Mouse (Mus musculus) heart, postnatal 36 days (tissue): ENCODE results near the gene Tmed10. TPM values are rescaled to one million over a fixed set of nuclear protein-coding genes. Genes with fewer than 3 reads are reported as not detected.

ENCODE experiments used
- DNase-seq, 2 experiments: peaks; one replicate each; pipeline ENCODE4 v3.0.0; 2021 to 2022
- intact Hi-C: fragments of 180-260 bp; cut with DNase I; formaldehyde crosslinking; loops from one replicate; pipeline ENCODE4 v1.15.1; 2025
- total RNA-seq, 2 experiments: library from RNA; stranded (reverse); gene quantifications; 2 replicates each; pipeline ENCODE4 v1.2.3; 2021

The Tmed10 gene
- total RNA-seq, 2 experiments from 2014 or later: 158 to 175 TPM

DNA sequence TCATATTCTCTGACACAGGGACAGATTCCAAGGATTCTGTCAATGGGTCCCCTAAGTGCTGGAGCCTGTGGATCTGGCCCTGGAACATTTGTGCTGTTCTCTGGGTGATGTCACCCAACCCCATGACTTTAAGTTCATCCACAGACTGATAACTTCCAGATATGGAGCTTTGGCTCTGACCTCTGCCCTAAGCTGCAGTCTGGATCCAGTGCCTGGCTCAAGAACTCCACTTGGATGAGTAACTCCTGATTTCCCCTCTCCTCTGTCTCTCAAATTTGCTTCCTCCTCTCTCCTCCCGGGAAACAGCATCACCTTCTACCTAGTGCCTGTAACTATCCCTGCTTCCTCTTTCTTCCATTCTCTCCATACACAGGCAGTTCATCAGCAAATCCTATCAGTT lies 5.7 kb upstream of the Tmed10 start:
- DNase-seq: no peak
- intact Hi-C loops: no loop called here

DNA sequence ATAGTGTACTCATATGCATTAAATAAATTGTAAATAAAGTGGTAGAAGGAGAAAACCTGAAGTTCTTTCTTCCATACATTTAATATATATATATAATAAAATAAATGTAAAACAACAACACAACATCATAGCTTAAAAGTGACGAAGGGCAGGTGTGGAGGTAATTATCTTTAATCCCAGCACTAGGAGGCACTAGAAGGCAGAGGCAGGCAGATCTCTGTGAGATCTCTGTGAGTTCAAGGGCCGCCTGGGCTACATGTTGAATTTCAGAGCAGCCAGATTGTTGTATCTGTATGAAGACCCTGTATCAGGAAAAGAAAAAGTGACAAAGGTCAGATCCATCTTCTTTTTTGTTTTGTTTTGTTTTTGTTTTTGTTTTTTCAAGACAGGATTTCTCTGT lies 3.6 kb upstream of the Tmed10 start:
- intact Hi-C loops: loop anchor here (5.0 kb wide), 1 partner anchor 36 kb away; no protein-coding TSS in a partner anchor
- DNase-seq: no peak

DNA sequence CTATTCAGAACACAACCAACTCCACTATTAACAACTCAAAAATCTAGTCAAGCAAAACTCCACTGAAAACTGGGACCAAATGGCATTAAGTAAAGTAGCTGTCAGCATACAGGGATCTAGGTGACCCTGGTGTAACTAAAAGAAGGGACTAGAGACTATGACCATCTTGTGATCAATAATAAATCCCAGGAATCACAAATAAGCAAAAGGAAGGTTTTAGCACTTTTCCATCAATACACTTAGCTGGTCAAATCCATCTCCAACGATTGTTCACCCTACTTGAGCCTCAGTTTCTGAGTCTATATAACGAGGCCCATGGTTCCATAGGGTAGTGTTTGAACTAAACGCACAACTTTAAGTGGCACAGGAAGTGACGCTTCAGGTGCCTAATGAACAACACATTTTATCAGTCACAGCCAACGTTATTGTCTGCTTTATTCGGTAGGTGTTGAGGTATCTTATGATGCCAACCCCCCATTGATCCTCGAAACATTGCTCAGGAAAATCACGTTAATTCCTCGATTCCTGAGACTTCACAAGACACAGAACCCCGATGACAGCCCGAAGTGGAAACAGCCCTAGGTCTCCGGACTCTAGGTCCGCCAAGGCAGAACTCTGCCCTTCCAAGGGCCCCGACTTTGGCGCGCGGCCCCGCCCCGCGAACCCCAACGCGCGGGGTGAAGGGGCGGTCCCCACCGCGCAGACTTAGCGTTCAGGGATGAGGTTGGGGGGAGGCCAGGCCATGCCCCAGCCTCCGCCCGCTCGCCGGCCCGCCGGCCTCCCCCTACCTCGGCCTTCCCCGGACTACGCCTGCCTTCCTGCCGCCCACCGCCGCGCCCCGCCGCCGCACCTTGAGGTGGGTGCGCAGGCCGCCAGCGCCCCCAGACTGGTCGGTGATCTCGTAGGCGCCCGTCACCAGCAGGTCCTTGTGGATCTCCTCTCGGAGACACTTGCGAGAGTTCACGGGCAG lies 771 bp downstream of the Tmed10 start:
- intact Hi-C loops: loop anchor here (1.0 to 5.0 kb wide), 2 partner anchors 98 to 112 kb away; partner anchors contain the start of gene Fos

DNA sequence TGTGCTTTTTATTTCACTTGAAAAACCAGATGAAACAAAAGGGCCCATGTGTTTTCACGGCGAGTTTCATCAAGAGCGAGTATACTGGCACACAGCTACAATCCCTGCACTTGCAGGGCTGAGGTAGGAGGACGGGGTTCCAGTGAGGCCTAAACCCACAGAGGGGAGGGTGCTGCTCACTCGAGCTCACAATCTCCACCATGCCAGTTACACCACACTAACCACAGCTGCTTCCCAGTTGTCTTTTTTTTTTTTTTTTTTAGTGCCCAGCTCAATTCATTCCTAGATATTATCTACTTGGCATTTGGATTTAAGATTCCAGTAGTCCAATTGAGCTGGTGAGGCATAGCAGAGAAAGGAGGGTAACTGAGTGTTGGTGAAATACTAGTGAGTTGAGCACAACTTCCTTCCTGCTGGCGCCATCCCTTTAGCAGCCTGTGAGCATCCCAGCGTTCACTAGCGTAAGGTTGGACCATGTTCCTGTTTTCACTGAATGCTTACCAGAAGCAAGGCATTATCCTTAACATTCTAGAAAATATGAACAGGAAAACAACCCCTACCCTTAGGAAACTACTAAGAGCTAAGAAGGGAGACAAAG lies 2.5 kb downstream of the Tmed10 start:
- DNase-seq: no peak
- intact Hi-C loops: loop anchor here (5.0 kb wide), 1 partner anchor 100 kb away; the partner anchor contains the start of gene Fos

More for the DNA sequence above, 771 bp downstream of the Tmed10 start:
- DNase-seq: peak in 1 of 2 experiments; percentile 71

DNA sequence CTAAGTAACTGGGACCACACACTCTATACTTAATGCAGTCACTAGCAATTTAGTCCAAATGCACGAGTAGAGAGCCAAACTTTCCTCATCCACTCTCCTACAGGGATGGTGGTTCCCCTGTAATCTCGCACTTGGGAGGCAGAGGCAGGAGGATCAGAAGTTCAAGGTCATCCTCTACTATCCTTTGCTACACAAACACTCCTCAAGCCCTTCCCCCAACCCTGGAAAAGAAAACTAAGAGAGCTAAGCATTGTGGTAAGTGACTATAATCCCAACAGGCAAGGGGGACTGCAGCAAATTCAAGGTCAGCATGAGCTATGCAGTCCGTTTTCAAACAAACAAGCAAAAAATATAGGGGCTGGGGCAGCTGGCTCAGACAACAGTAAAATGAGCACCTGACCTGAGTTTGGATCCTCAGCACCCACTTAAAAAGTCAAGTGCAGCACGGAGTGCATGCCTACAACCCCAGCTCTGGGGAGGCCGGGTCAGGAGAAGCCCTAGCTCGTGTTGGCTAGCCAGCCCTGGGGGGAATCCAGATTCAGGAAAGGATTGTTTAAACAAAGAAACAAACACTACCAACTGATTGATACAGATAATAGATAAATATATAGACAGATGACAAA lies 6.1 kb downstream of the Tmed10 start:
- no peak for DNase-seq
- intact Hi-C loops: no loop called here

DNA sequence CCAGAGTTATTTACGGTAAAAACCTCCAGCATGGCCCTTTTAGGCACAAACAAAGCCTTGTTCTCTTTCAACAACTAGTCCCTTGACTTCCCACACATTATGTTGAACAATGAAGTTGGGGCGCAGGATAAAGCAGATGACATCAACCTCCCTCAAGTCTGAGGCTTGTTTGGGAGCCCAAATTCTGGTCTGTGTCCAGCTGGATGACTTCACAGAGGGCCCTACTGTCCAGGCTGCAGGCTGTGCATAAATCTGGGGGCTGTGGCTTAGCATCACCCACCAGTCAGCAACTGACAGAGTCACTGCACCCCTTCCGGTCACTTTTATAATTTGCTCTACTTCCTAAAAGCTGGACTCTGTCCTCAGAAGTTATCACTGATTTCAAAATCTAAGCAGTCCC lies 8.4 kb downstream of the Tmed10 start:
- DNase-seq: no peak

DNA sequence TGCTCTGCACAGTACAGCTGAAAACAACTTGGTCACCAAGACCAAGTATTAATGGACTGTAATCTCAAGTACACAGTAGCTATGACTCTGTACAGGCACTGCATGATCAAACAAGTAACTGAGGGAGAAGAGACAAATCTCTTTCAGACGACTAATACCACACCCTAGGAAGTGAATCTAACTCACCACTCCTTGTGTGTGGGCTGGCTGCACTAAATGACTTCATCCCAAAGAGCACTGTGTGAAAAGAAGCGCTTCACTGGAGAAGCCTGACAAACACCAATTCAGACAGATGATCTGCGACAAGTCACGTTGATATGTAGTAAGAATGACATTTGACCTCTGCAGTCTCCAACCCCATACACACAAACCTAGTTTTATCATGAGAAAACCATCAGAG lies 12.1 kb downstream of the Tmed10 start:
- no peak for DNase-seq
- intact Hi-C loops: no loop called here

More for the DNA sequence above, 8.4 kb downstream of the Tmed10 start:
- intact Hi-C loops: no loop called here

DNA sequence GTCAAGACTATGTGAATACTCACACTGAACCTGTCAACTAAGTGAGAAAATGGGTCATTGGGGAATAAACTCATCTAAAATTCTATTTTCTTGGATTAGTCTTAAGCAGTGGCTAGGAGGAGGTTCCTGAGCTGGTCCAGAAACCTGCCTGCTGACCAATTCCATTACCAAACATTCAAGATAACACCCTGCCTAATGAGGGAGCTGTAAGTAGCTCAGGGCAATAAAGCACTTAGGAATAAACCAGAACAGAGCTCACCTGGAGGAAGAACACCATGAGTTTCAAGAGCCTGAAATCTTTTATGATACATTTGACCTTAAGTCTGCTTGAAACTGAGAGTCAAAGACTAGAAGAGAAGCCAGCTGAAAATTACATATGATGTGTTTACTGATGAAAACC lies 13.1 kb downstream of the Tmed10 start:
- no peak for DNase-seq
- intact Hi-C loops: no loop called here

DNA sequence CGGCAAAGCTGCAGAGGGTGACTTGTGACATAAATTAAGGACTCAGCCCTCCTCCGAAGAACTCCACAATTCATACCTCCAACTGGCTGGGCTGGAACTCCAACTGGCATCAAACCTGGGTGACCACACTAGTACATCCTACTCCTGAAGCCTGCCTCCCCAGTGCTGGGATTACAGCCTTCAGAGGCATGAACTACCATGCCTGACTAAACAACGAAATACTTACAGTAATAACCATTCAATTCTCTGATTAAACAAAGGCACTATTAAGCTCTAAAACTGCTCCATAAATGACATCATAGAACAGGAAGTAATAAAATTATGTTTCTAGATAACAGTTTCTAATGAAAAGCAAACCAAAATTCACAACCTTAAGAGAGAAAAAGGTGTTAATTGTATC lies 13.5 kb downstream of the Tmed10 start:
- DNase-seq: no peak
- intact Hi-C loops: no loop called here

DNA sequence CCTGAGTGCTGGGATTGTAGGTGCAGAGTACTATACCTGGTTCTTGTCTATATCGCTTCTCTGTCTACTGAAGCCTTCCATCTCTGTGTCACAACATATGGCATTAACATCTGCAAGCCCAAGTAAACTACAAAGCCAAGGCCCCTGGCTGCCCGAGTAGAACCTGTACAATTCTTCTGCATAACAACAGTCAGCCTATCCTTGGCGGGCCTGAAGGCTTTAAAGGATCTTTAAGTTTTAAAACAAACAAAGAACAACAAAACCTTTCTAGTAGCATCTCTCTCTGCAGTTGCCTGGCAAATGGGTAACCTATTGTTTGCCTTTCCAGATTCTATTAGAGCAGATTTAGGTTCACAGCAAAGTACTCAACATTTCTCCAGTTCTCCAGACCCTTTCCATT lies 20.6 kb downstream of the Tmed10 start:
- intact Hi-C loops: no loop called here
- no peak for DNase-seq

DNA sequence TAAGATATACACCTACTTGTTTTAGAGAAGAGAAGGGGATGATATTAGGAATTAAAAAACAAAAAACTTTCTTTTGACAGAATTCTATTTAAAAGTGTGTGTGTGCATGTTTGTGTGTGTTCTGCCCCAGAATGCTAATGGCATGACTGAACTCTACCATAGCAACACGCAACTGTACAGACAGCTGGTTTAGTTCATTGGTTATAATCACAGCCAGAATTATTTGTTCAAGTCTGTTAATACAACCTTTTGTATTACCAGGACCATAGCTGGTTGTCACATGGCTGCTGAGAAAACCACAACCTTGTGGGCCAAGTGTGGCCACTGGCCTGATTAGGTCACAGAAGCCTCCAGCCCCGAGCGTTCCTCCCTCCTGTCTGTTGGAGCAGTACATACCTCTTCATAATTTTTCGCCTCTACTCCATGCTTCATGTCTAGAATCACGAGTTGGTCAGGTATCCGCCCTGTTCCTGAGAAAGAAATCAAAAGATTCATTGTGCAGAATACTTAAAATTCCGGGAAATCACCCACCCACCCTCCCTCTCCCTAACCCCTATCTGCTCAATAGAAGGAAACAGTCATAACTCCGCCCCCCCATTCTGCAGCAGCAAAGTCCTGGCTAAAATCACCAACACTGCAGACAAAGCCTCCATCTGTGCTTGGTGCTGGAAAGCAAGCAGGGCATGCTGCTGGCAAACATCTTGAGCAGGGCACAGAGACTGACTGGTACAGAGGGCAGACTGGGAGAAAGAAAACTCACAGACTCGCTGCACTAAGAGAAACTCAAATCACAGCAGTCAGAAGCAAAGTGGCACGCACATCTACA lies 24.0 kb downstream of the Tmed10 start:
- peak in 1 of 2 experiments; percentile 36 for DNase-seq
- intact Hi-C loops: no loop called here

DNA sequence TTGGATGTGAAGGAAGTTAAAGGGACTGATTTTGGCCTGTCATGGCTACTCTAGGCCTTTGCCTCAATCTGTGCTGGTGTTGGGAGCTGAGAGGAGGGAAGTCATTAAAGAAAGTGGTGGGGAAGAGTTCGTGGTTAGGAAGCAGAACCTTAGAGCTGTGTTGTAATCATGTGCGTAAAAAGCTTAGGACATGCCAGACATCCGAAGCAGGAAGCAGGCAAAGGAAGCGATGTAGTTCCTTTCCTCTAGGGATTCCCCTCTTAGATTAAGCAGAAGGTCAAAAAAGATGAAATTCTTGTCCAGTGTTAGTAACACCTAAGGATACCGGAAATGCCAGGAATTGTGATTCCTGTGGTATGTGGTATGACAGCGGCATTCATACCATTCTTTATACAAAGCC lies 26.3 kb downstream of the Tmed10 start:
- no peak for DNase-seq
- intact Hi-C loops: loop anchor here (5.0 to 10.0 kb wide), 2 partner anchors 299 to 466 kb away; no protein-coding TSS in a partner anchor

DNA sequence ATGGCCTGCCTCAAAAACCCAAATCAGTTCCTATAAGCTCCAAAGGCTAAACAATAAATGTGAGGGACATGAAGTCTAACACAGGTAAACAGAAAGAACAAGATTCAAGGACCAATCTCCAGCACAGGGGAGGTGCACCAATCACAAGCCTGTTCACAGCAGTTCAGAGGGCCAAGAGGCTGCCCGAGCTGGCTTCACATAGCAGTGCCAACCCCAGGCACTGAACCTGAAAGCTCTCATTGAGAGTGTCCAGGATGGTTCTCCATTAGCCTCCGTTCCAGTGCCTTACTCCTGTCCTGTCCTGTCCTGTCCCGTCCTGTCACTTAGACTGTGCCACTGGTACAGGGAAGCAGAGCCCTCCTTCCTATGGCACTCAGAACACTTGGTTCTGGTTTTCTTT lies 27.5 kb downstream of the Tmed10 start:
- intact Hi-C loops: loop anchor here (1.0 to 10.0 kb wide), 3 partner anchors 127 to 468 kb away; no protein-coding TSS in a partner anchor
- no peak for DNase-seq

DNA sequence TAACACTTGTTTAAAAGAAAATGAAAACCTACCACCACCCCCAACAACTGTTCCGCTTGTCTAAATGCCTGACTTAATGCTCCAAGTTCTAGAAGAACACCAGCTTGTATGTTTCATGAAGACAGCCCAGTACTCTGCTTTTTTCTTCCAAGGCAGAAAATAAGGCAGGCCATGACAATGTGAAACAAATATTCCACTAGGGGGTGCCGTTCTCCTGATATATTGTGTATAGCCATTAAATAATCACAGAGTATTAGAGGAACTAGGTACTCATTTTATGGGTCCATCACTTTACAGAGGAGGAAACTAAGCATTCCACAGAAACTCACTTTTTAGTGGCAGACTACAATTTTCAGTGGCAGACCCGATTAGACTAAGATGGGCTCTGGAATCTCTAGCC lies 28.3 kb downstream of the Tmed10 start:
- intact Hi-C loops: loop anchor here (1.0 to 10.0 kb wide), 4 partner anchors 141 to 468 kb away; no protein-coding TSS in a partner anchor
- peak; percentile 38 to 58 for DNase-seq

DNA sequence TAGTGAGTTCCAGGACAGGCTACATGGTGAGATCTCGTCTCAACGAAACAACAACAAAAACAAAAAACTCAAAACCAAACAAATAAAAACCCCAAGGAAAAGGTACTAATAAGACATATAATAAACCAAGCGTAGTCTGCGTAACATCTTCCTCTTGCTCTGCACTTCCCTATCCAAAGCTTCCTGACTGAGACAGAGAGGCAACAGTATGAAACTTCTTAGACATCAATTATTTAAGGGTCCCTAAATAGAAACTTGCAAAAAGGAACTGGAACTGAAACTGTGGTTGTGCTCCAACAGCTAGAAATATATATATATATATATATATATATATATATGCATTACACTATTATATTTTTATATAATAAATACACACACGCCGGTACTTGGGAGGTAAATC lies 29.1 kb downstream of the Tmed10 start:
- no peak for DNase-seq
- intact Hi-C loops: loop anchor here (5.0 to 10.0 kb wide), 2 partner anchors 302 to 469 kb away; no protein-coding TSS in a partner anchor

DNA sequence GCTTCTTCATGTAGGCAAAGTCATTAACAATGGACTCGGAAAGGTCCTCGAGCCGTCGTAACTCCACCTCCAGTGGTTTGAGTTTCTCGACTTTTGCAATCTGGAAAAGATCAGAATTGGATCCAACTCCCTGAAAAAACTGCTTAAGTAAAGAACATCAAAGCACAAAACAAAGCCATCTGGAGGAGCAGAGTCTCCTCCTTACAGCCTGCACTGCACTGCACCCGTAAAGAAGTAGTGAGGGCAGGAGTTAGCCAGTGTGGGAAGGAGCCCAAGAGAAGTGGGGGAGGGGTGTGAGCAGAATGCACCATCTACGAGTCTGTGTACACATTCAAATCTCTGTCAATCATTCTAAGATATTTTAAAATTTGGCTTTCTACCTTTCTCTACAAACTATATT lies 30.4 kb downstream of the Tmed10 start:
- intact Hi-C loops: loop anchor here (5.0 to 10.0 kb wide), 3 partner anchors 33 to 471 kb away; no protein-coding TSS in a partner anchor

DNA sequence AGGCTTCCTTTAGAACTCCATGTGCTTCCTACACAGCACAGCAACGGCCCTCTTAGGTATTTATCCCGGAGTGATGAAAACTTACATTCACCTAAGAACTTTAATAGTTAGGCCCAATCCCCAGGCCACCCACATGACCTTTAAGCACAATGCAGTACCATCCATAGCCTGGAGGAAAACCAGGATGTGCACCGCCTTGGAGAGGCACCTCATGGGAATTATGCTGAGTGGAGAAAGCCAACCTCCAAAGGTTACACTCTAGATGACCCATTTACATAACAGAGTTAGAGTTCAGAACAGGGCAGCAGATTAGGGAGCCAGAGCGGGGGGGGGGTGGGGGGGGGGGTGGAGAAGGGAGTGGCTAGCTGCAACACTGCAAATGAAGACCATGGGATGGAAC lies 32.3 kb downstream of the Tmed10 start:
- intact Hi-C loops: loop anchor here (5.0 to 10.0 kb wide), 3 partner anchors 35 to 472 kb away; no protein-coding TSS in a partner anchor
- DNase-seq: no peak

More for the DNA sequence above, 30.4 kb downstream of the Tmed10 start:
- DNase-seq: no peak

DNA sequence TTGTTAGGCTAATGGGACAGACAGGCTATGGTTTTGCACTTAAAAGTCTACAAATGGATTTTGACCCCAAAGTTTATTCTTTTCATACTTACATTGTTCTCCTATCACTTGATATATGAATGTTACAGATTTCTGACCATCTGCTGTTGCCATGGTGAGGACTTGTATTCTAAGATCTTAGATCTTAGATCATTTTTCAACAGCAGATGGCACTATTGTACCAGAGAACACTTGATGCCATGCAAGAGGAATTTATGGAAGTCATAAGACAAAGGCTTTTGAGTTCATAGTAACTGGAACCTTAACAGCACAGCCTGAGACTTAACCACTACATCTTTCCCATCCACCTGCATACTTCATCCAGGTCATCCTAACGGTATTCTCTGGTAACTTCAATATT lies 33.5 kb downstream of the Tmed10 start:
- peak in 1 of 2 experiments; percentile 17 for DNase-seq
- intact Hi-C loops: loop anchor here (1.0 to 10.0 kb wide), 5 partner anchors 36 to 474 kb away; no protein-coding TSS in a partner anchor

DNA sequence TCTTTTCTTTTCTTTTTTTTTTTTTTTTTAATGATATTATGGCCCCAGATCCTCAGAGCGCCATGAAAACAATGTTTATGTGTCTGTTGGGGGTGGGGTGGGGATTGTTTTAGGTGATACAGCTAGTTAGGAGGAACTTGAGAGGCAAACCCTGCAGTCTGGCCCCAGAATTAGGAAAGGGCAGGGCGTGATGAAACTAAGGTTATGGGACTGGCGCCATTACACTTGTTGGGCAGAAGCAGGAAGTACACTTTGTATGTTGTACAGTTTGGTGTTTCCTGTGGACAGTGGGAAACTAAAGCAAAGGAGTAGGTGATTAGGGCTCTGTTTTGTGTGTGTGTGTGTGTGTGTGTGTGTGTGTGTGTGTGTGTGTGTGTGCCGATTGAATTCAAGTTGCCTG lies 34.7 kb downstream of the Tmed10 start:
- intact Hi-C loops: loop anchor here (5.0 to 10.0 kb wide), 3 partner anchors 37 to 475 kb away; no protein-coding TSS in a partner anchor
- DNase-seq: no peak
